Mouse (Mus musculus): Measurements from ENCODE around the gene Smarcc2.

- TF ChIP-seq CTCF (IDR thresholded peaks at IDR 0.05; ENCODE audit: low read depth, low read length) = no peak
- TF ChIP-seq GATA1 (IDR thresholded peaks at IDR 0.05; ENCODE audit: borderline replicate concordance, low read length) = no peak
- TF ChIP-seq TAL1 (conservative IDR thresholded peaks at IDR 0.05; ENCODE audit: low read depth, low read length) = no peak
- TF ChIP-seq POLR2AphosphoS5 (IDR thresholded peaks at IDR 0.05; ENCODE audit: insufficient replicate concordance, low read depth, low read length) = no peak
Measured at GRCm38 (mm10) chr10:128410560-128410845, 48.5 kb upstream of the Smarcc2 start.
